Mouse (Mus musculus) myocyte (in vitro differentiated cells): ENCODE results near the gene Gm20662. TPM values are rescaled to one million over a fixed set of nuclear protein-coding genes. Genes with fewer than 3 reads are reported as not detected.

Experiments used
- H3K27me3 ChIP-seq: one replicate; pipeline ENCODE4 v1.6.1; 2011; ENCODE audit not compliant: control insufficient read depth, insufficient read depth, insufficient read length
- H3K36me3 ChIP-seq: one replicate; pipeline ENCODE4 v1.6.1; 2011; ENCODE audit not compliant: control insufficient read depth, insufficient read depth
- H3K4me2 ChIP-seq: one replicate; pipeline ENCODE4 v1.6.1; 2011; ENCODE audit warnings: low read depth, control low read depth
- H3K4me3 ChIP-seq: one replicate; pipeline ENCODE4 v1.5.1; 2011; ENCODE audit warnings: mild to moderate bottlenecking, control low read depth, moderate library complexity
- H3K79me2 ChIP-seq: one replicate; pipeline ENCODE4 v1.6.1; 2011; ENCODE audit not compliant: control insufficient read depth, insufficient read depth
- H3ac ChIP-seq: one replicate; pipeline ENCODE4 v1.6.1; 2011; ENCODE audit not compliant: control insufficient read depth, insufficient read length
- CEBPB ChIP-seq: IDR thresholded peaks from 2 replicates; pipeline ENCODE4 v1.6.1; 2011; ENCODE audit warnings: mild to moderate bottlenecking, moderate library complexity; ENCODE audit not compliant: poor library complexity, insufficient read depth, severe bottlenecking
- E2F4 ChIP-seq: IDR thresholded peaks from one replicate; pipeline ENCODE4 v1.6.1; 2011; ENCODE audit warnings: mild to moderate bottlenecking, control low read depth, moderate library complexity; ENCODE audit not compliant: insufficient read depth
- MAX ChIP-seq: IDR thresholded peaks from one replicate; pipeline ENCODE4 v1.6.1; 2011; ENCODE audit warnings: low read depth, mild to moderate bottlenecking, control low read depth
- MYOD1 ChIP-seq, 3 experiments: IDR thresholded peaks; one replicate each; pipeline ENCODE4 v1.6.1; 2011; ENCODE audit warnings: control low read depth in 2 of 3, low read depth in 2 of 3, mild to moderate bottlenecking in 2 of 3, moderate library complexity in 1 of 3; ENCODE audit not compliant: insufficient read length in 2 of 3, control insufficient read depth in 1 of 3
- MYOG ChIP-seq, 3 experiments: IDR thresholded peaks; one replicate each; pipeline ENCODE4 v1.6.1; 2011; ENCODE audit warnings: control low read depth in 2 of 3, low read depth in 2 of 3, mild to moderate bottlenecking in 2 of 3; ENCODE audit not compliant: insufficient read length in 2 of 3, control insufficient read depth in 1 of 3, insufficient read depth in 1 of 3
- POLR2A ChIP-seq: IDR thresholded peaks from one replicate; pipeline ENCODE4 v1.6.1; 2011; ENCODE audit warnings: low read depth, mild to moderate bottlenecking, control low read depth, moderate library complexity; ENCODE audit not compliant: insufficient read length
- POLR2AphosphoS2 ChIP-seq: IDR thresholded peaks from one replicate; pipeline ENCODE4 v1.6.1; 2011; ENCODE audit warnings: low read depth, control low read depth; ENCODE audit not compliant: insufficient read length
- REST ChIP-seq: IDR thresholded peaks from one replicate; pipeline ENCODE4 v1.6.1; 2011; ENCODE audit warnings: mild to moderate bottlenecking, control low read depth, moderate library complexity; ENCODE audit not compliant: insufficient read depth, insufficient read length
- SRF ChIP-seq: IDR thresholded peaks from one replicate; pipeline ENCODE4 v1.6.1; 2011; ENCODE audit warnings: low read depth; ENCODE audit not compliant: control insufficient read depth, insufficient read length
- TCF12 ChIP-seq: IDR thresholded peaks from one replicate; pipeline ENCODE4 v1.6.1; 2011; ENCODE audit warnings: mild to moderate bottlenecking, control low read depth; ENCODE audit not compliant: poor library complexity, insufficient read depth, severe bottlenecking
- TCF3 ChIP-seq: IDR thresholded peaks from one replicate; pipeline ENCODE4 v1.6.1; 2011; ENCODE audit warnings: low read depth, control low read depth; ENCODE audit not compliant: insufficient read length
- USF1 ChIP-seq: IDR thresholded peaks from one replicate; pipeline ENCODE4 v1.6.1; 2011; ENCODE audit warnings: low read depth, mild to moderate bottlenecking, control low read depth, moderate library complexity
- polyA plus RNA-seq: library from polyadenylated mRNA; unstranded; fragments of >200 nt; fragmentation: generic; extraction: Trizol; gene quantifications from one replicate; pipeline ENCODE4 v1.2.1, GENCODE M21; 2012; ENCODE audit warnings: missing spikeins

The Gm20662 gene
- 0.82 TPM for polyA plus RNA-seq

- H3K36me3 ChIP-seq = no peaks in the 10 kb centered on the region
- TF ChIP-seq TCF12 = no peak
- TF ChIP-seq SRF = no peak
- TF ChIP-seq MYOG (IDR thresholded peaks at IDR 0.05; ENCODE audit: control insufficient read depth in 1 of 3, insufficient read depth in 1 of 3, insufficient read length in 2 of 3, low read depth in 2 of 3) = no peak
- TF ChIP-seq TCF3 = no peak
- TF ChIP-seq USF1 = no peak
- TF ChIP-seq POLR2A = no peak
- no peak for TF ChIP-seq MAX
- TF ChIP-seq E2F4 = no peak
- TF ChIP-seq CEBPB = no peak
- no peak for TF ChIP-seq MYOD1 (IDR thresholded peaks at IDR 0.05; ENCODE audit: control insufficient read depth in 1 of 3, insufficient read length in 2 of 3, low read depth in 2 of 3)
- TF ChIP-seq POLR2AphosphoS2 = no peak
- no peak for TF ChIP-seq REST
- no peak within 1 kb of the TSS for H3K4me2 ChIP-seq
- no peak within 1 kb of the TSS for H3ac ChIP-seq
- peaks cover 40% of the 10 kb centered on the region for H3K27me3 ChIP-seq
- no peak within 1 kb of the TSS for H3K4me3 ChIP-seq
- no peaks in the 10 kb centered on the region for H3K79me2 ChIP-seq
Observed at GRCm38 (mm10) chr9:107996049-107996448, at the start of gene Gm20662. TSS of gene Gm20662 (plus strand) at chr9:107996349.

- Histone ChIP-seq H3ac (no peak overlapping the region), H3K36me3 (no peaks in the 10 kb centered on the region), H3K4me3 (no peak overlapping the region), H3K4me2 (peak overlapping the region; percentile 69), H3K79me2 (peaks cover 12% of the 10 kb centered on the region), H3K27me3 (no peaks in the 10 kb centered on the region)
- TF ChIP-seq MYOG (IDR thresholded peaks at IDR 0.05; ENCODE audit: control insufficient read depth in 1 of 3, insufficient read depth in 1 of 3, insufficient read length in 2 of 3, low read depth in 2 of 3) (peak in 1 of 3 experiments; percentile 32), SRF (no peak), POLR2AphosphoS2 (no peak), USF1 (no peak), MAX (no peak), POLR2A (peak; percentile 40), TCF3 (peak; percentile 32), MYOD1 (IDR thresholded peaks at IDR 0.05; ENCODE audit: control insufficient read depth in 1 of 3, insufficient read length in 2 of 3, low read depth in 2 of 3) (peak in 2 of 3 experiments; percentile 62 to 76)
Observed at GRCm38 (mm10) chr9:107947241-107948194, 48.6 kb upstream of the Gm20662 start.

GRCm38 (mm10) chr9:107949184-107949921 is 46.8 kb upstream of the Gm20662 start:
- H3K4me2 ChIP-seq = no peak overlapping the region
- no peaks in the 10 kb centered on the region for H3K36me3 ChIP-seq
- no peaks in the 10 kb centered on the region for H3K27me3 ChIP-seq
- no peak for TF ChIP-seq E2F4
- TF ChIP-seq MAX = no peak
- TF ChIP-seq POLR2A = no peak
- no peak for TF ChIP-seq TCF3
- TF ChIP-seq REST = no peak
- TF ChIP-seq TCF12 = no peak
- TF ChIP-seq SRF = no peak
- no peak for TF ChIP-seq USF1
- TF ChIP-seq MYOD1 (IDR thresholded peaks at IDR 0.05; ENCODE audit: control insufficient read depth in 1 of 3, insufficient read length in 2 of 3, low read depth in 2 of 3) = no peak
- no peak overlapping the region for H3K4me3 ChIP-seq
- H3K79me2 ChIP-seq = peaks cover 28% of the 10 kb centered on the region
- no peak overlapping the region for H3ac ChIP-seq

GRCm38 (mm10) chr9:107949922-107950235 is 46.3 kb upstream of the Gm20662 start, which contains the start of gene Traip:
TSS of gene Traip (plus strand) at chr9:107950136.
- H3ac ChIP-seq = peak within 1 kb of the TSS; percentile 18
- peak within 1 kb of the TSS; percentile 84 for H3K4me2 ChIP-seq
- TF ChIP-seq MAX (no peak), REST (no peak), TCF3 (no peak), POLR2A (no peak), MYOG (IDR thresholded peaks at IDR 0.05; ENCODE audit: control insufficient read depth in 1 of 3, insufficient read depth in 1 of 3, insufficient read length in 2 of 3, low read depth in 2 of 3) (no peak), CEBPB (no peak), MYOD1 (IDR thresholded peaks at IDR 0.05; ENCODE audit: control insufficient read depth in 1 of 3, insufficient read length in 2 of 3, low read depth in 2 of 3) (no peak), TCF12 (no peak), USF1 (no peak)
- peaks cover 31% of the 10 kb centered on the region for H3K79me2 ChIP-seq
- H3K36me3 ChIP-seq = no peaks in the 10 kb centered on the region
- peak within 1 kb of the TSS; percentile 70 for H3K4me3 ChIP-seq
- H3K27me3 ChIP-seq = no peaks in the 10 kb centered on the region
